Mouse (Mus musculus): ENCODE results near the gene Ccdc40.

Gene Ccdc40

DNA sequence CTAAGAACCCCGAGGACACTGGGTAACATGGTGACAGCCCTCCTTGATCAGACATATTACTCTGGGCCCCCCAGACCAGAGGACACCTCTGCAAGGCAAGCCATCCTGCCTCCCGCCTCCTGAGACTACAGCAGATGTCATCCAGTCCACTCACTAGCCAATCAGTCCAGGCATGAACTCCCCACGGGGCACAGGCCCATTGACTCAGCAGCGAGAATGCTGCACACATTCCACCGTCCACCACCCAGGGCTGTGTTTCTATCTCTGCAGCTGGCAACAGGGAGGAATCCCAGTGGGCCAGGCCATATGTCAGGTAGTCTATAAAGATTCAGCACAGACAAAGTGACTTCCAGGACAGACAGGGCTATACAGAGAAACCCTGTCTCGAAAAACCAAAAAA lies 20.4 kb upstream of the Ccdc40 start:
- no peak for DNase-seq (ENCODE audit: low read depth in 2 of 2, low spot score in 2 of 2)

DNA sequence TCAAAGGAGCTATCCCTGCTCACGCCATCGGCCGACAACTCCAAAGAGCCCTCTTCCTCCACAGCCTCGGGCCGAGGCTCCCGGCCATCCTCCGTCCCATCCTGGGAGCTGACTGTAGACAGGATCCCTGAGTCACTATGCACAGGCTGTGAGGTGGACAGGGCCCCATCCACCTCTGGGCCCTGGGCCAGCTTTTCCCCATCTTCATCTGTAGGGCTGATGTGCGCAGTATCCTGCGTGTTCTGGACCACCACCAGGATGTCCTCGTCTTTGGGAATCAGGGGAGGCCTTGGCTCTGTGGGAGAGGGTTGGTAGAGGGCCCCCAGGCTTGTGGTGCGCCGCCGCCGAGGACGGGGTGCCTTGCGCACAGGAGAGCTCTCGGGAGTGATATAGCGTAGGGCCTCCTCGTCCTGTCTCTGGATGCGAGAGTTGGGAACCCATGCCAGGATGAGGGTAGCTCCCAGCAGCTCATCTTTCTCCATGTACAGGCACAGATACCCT lies 19.5 kb upstream of the Ccdc40 start:
- no peak for DNase-seq (ENCODE audit: low read depth in 2 of 2, low spot score in 2 of 2)

DNA sequence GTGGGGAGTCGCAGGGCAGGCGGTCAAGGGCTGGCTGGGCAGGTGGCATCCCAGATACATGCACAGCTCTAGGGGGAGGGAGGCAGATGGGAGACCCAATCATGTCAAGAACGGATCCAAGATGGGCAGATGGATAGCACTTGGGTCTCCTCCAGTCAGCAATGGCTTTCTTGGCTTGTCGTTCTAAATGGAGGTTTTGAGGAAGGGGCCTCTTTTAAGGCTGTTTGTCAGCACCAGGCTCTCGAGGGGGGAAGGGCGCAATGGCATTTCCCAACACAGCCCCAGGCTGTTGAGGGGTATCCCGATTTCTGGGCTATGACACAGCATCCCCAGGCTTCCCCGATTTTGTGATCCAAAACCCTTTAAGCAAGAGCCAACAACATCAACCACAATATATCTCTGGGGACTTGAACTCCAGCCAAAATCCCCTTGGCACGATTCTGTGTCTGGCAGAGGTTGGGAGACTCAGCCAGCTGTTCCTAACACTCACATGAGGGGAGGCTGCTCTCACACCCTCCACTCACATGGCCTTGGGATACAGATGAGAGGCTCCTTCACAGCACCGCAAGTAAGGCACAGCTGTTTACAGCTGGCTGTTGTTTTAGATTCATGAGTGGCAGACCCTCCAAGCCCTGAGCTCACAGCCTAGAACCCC lies 18.9 kb upstream of the Ccdc40 start:
- DNase-seq (ENCODE audit: low read depth in 2 of 2, low spot score in 2 of 2), result no peak

DNA sequence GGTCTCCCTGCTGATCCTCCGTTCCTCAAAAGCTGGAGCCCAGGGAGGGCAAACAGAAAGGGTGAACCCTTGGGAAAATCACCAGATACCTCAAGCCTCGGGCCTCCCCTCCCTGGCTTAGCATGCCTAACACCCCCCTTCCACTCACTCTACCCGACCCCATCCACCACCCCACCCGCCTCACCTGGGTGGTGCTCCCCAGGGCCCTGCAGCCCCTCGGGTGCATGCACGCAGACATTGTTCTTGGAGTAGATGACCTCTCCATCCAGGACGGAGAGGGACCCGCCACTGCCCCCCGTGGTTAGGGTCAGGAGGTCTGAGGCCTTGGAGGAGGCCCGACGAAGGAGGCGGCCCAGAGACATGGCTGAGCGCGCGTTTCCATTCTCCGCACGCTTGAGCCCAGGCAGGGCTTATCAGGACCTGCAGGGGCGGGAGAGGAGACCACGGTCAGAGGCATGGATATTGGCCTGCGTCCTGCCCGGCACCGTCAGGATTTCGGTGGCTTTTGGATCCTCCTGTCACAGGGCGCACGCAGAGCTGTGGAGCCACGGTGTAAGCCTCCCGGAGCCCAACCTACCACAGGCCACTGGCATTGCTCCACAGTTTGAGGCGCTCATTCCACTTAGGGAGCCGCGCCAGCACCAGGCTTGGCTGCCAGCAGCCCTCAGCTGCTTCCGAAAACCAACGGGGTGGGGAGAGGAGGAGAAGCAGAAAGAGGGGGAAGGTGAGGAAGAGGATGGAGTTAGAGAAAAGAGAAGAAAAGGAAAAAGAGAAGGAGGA lies 17.9 kb upstream of the Ccdc40 start:
- no peak for DNase-seq (ENCODE audit: low read depth in 2 of 2, low spot score in 2 of 2)

DNA sequence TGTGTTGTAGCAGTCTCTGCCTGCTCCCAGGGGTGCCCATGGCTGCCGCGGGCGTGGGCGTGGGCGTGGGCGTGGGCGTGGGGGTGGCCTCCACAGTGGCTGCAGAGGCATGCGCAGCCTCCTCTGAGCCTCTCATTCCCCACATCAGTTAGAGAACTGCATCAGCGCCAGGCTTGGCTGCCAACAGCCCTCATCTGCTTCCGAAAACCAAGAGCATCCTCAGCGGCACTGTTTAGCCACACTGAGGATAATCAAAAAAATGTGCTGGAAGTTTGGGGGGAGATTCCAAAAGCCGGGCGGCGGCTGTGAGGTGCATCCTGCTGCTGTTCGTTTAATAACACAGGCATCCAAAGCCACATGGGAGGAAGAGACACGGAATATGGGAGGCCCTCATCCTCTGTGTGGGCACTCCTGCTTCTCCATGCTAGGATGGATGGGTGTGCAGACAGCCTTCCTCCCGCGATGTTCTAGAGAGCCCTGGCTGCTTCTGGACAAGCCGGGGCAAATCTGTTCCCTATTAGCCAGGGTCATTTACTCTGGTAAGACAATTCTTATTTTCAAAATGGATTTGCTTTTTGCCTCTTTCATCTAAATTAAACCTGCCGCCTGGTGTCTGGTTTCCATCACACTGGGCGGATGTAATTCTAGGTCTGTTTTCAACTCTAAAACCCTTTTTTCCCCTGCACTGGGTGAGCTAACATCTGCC lies 16.6 kb upstream of the Ccdc40 start:
- DNase-seq (ENCODE audit: low read depth in 2 of 2, low spot score in 2 of 2), result no peak

DNA sequence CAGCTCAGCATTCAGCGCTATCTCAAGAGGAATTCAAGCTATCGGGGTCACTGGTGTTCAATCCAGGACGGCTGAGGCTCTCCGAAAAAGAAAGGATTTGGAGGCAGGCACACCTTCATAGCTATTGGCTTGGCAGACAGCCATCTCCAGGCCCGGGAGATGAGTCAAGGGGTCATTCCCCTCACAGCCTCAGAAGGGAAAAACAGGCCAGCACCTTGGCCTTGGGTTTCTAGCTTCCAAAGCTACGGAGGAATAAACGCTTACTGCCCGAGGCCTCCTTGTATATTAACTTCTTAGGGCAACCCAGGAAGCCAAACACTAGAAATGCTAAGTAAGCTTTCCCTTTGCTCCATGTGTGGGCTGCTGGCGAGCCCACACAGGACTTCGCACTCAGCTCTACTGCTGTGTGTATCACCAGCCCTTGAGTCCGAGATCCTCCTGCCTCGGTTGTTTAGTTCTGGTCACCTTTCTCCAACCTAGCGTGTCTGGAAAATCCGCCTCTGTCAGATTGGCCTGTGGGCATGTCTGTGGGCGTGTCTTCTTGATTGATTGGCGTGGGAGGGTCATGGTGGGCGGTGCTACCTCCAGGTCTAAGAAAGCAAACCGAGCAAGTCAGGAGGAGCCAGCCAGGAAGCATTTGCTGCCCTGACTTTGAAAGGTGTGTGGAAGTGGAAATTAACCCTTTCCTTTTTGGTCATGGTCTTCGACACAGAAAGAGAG lies 15.0 kb upstream of the Ccdc40 start:
- no peak for DNase-seq (ENCODE audit: low read depth in 2 of 2, low spot score in 2 of 2)

DNA sequence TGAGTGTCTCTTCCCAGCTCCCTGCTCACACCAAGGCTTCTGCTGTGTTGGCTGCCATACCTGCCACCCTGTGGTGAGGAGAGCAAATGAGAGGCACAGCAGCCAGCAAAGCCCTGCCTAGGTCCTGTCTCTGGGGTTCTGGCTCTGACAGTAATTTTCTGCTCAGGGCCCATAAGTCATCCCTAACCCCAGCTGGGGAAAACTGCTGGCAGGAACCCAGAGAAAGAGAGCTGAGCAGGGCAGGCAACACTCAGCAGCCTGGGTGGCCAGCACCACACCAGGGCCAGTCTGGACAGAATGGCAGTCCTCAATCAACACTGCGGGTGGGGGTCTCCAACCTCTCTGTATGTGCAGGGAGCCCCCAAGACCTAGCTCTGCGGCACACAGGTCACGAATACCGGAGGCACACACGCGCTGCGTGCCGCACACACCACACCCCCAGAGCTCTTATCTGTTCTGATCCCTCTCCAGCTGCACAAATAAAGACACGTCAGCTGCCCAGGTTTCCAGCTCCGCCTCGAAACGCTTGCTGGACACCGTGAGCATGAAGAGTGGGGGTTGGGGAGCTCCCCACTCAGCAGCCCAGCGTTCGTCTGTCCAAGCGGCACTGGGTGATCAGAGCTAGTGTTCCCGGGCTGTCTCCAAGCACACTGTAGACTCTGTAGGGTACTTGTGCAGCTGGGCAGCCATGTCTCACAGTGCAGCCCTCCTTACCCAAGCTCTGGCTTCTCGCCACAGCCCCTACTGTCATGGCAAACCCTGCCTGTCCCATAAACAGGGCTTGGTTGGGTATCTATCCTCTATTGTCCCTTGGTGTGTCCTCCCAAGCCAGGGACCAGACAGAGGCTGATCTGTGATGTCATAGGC lies 13.1 kb upstream of the Ccdc40 start:
- DNase-seq (ENCODE audit: low read depth in 2 of 2, low spot score in 2 of 2), result no peak

DNA sequence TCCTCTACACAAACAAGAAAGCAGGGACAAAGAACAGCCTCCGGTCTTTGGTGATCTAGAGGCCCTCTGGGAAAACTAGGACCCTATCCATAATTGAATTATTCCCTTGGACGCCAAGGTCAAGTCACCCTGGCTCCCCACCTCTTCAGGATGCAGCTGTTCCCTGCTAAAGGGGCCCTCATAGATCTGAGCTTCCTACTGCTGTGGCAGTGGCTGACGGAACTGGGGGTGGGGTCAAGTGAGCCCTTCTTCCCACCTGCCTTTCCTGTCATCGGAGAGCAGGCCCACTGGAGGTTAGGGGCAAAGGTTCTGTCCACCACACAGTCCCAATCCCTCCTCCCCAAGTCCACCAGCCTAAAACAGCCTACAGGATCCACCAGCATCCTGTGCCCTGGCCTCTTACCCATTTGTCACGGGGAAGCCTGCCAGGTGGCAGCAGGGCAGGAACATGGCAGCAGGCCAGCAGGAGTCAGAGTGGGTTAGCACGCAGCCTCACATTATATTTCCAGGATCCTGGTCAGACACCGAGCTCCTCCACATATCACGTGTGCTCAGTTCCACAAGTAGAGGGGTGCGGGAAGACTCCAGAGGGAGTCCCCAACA lies 12.4 kb upstream of the Ccdc40 start:
- no peak for DNase-seq (ENCODE audit: low read depth in 2 of 2, low spot score in 2 of 2)

DNA sequence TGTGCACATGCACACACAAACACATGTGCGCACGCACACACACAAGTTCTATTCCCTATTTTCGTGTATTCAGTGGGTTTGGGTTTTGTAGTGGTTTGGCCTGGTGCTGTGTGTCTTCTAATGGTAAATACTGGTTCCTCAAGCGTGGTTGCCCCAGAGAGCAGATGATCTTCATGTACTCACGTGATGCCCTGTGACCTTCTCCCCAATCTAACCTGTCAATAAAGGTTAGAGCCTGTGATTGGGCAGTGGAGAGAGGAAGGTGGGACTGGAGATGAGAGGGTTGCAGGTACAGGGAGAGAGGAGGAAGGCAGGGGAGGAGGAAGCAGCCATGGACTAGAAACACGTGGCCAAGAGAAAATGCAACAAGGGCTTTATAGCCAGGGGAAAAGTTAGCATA lies 10.5 kb upstream of the Ccdc40 start:
- DNase-seq (ENCODE audit: low read depth in 2 of 2, low spot score in 2 of 2), result no peak

DNA sequence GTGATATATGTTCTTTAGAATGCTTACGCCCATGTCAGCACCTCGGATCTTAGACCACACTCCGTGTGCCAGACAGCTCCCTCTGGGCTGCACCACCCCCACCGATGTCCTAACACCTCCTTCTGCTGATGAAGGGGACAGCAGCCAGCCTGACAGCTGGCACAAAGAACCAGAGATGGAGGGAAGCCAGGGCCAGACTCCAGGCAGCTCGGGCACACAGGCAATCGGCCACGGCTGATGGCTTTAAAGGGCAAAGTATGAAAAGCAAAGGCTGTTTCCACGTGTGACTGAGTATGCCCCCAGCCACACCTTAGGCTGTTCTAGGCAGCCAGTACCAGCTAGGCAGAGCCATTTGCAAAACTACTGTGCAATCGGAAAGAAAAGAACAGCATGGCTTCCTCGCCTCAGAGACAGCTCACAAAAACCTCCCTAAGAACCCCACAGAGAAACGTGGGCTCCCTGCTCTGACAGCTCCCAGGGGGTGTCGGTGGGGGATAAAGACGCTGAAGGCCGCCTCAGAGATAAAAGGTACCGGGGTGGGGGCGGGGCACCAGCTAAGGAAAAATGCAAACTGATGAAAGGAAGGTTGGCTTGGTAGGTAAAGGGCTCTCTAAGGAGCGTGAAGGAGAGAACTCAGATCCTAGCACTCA lies 8.4 kb upstream of the Ccdc40 start:
- no peak for DNase-seq (ENCODE audit: low read depth in 2 of 2, low spot score in 2 of 2)

DNA sequence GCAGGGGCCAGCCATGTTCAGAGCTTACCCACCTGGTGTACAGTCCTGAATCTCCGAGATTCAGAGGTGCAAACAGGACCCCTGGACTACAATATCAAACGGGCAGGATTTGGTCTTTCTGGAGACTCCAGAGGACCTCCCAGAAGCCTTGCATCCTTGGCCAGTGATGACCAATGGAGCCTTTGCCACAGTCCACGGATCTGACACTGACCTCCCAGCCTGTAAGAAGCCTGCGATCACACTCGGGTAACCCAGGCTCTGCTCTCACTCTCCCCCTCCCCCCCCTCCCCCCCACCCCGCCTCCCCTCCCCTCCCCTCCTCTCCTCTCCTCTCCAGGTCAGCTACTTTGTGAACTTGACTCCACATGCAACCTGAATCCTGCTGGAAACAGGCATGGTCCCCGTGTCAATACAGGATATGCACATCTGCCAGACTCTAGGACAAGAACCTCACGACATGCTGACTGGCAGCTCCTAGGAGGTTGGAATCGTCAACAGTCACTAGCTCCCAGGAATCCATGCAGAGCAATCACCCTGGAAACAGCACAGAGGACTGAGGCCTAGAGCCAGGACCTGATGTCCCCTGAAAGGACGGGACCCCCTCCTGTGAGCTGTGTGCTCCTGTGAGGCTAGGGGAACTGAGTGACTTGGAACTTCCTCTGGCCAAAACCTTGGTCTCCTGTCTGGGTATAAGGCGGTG lies 6.4 kb upstream of the Ccdc40 start:
- DNase-seq (ENCODE audit: low read depth in 2 of 2, low spot score in 2 of 2), result no peak

DNA sequence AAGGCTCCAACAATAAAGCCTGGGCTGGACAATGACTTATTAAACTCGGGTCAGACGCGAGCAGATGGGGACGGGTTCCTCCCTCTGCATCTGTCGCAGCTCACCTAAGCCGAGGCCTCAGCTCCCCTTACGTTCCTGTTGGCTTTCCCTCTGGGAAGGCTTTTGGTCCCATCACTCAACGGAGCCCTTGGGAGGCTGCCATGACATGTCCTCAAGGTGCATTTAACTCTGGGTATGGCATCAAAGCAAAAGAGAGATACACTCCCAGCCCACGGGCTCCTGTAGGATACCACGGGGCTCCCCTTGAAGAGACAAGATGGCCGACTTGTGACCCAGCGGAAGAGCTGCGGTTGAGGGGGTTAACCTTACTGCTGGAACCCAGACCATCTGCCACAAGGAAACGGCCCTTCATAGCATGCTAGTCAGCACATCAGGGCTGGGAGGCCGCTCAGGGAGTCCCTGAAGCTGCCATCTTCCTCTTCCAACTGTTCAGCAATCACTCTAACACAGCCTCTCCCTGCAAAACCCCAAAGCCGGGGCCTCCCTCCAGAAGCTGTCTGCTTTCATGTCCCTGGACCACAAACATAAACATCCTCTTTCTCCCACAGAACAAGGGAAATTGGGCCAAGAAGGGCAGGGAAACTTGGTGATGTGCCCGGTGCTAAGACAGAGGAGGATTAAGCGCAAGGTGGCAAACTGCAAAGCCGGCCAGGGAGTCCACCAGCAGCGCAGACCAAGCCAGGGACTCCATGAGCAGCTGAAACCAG lies 5.1 kb upstream of the Ccdc40 start:
- DNase-seq (ENCODE audit: low read depth in 2 of 2, low spot score in 2 of 2), result no peak

DNA sequence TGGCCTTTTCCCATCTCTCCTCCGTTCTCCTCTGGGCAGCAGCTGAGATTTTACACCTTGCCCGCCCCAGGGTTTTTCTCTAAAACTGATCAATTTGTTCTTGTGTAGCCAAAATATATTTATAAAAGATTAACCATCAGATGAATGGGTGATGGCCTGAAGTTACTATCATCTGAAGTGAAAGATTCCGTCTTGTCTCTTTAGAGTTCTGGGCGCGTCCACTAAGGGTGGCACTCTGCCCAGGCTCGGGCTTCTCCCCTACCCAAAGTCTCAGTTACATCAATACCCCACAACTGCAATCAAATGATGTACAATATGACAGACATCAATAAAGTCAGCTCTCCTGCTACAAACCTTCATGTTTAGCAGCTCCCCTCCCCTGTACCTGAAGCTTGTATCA lies 3.4 kb upstream of the Ccdc40 start:
- DNase-seq (ENCODE audit: low read depth in 2 of 2, low spot score in 2 of 2), result no peak

DNA sequence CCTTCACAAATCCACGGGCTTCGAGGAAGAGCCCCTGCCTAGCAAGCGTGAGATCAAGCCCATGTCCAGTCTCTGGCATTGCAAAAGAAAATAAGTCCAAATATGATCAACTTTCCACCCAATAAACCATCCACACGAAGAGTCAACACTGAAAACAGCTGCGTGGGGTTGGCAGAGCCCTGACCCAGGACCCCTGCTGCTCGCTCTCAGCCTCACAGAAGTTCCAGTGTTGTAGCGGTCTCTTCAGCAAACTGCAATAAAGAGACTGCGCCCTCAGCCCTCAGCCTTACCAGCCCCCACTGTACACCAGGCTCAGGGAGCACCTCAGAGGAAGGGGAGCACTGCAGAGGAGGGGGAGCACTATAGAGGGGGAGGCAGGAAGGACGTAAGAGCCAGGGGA lies 2.7 kb upstream of the Ccdc40 start:
- DNase-seq (ENCODE audit: low read depth in 2 of 2, low spot score in 2 of 2), result no peak

DNA sequence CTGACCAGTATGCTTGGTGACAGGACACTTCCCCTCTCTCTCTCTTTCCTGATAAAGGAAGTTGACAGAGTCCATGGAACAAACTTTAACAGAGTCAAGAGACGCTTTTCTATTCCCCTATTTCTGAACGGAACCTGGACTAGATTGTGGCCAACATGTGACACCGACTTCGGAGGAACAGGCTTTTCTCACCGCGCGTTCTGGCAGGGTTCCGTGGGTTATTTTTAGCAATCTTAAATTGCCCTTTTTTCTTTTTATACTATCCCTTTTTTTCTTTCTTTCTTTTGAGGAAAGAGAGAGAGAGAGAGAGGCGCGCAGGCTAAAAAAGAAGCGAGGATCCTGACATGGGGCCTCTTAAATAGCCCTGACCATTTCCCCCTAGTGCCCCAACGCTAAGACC lies 781 bp upstream of the Ccdc40 start:
- no peak for DNase-seq (ENCODE audit: low read depth in 2 of 2, low spot score in 2 of 2)

DNA sequence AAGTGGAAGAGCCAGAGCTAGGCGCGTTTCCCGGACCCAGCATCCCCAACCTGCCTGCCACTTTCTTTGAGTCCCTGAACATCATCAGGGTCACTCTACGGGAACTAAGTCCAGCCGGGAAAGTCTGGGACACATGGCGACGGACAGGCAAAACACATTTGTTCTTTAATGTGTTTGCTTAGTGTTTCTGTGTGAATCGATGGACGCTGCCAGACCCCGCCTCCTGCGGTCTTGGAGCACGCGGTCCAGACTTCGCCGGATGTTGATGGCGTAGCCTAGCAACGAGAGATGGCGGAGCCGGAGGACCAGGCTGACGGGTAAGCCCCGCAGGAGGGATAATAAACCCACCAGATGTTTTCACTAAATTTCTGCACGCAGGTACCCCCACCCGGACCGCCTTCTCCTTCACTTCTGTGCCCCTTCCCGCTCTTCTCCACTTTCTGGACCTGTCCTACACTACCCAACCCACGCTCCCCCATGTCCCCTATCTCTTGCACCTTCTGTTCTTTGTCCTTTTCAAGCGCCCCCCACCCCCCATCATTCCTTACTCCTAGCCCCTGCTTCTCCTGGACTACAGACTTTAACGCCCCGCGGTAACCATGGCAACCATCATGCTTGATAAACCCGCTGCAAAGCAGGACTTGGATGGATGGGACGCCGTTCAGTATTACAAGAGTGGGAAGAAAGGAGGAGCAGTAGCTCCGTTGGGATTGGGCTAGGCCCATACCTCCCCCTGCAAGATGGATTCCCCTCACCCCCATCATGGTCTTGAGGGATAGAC lies 664 bp downstream of the Ccdc40 start:
- peak; percentile 48 to 63 for DNase-seq (ENCODE audit: low read depth in 2 of 2, low spot score in 2 of 2)

DNA sequence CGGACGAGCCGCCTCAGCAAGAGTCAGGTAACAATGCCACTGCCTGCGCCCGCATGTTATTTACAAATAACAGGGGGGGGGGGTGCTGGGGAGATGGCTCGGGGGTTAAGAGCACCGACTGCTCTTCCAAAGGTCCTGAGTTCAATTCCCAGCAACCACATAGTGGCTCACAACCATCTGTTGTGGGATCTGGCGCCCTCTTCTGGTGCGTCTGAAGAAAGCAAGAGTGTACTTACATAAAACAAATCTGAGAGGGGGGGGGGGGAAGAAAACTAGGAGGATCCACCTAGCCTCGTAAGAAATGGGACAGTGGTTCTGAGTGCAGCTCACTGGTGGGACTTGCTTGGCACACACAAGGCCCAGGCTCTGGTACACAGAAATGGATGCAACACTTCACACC lies 6.4 kb downstream of the Ccdc40 start:
- no peak for DNase-seq (ENCODE audit: low read depth in 2 of 2, low spot score in 2 of 2)

DNA sequence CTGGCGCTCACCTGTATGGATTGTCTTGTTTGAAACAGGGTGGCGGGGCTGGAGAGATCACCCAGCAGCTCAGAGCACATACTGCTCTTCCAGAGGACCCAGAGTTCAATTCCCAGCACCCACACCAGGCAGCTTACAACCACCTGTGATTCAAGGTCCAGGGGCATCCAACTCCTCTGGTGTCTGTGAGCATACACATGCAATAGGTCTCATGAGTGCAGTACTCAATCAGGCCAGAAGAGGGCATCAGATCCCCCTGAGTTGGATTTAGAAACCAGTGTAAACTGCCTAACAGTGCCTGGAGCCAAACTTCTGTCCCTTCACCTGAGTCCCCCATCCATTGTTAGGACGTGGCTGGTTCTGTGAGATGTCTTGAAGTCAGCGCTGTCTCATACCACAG lies 7.2 kb downstream of the Ccdc40 start:
- DNase-seq (ENCODE audit: low read depth in 2 of 2, low spot score in 2 of 2), result peak; percentile 71 to 82
